Mouse (Mus musculus) urinary bladder, postnatal 4 days (tissue): ENCODE results near the gene Myh14.

Source experiments
- DNase-seq, 2 experiments: peaks; one replicate each; pipeline ENCODE4 v3.0.0; 2021 to 2022; ENCODE audit warnings: low spot score in 2 of 2

Myh14 gene

GRCm38 (mm10) chr7:44582709-44583108, 87.9 kb downstream of the Myh14 start:
- DNase-seq = no peak

DNA sequence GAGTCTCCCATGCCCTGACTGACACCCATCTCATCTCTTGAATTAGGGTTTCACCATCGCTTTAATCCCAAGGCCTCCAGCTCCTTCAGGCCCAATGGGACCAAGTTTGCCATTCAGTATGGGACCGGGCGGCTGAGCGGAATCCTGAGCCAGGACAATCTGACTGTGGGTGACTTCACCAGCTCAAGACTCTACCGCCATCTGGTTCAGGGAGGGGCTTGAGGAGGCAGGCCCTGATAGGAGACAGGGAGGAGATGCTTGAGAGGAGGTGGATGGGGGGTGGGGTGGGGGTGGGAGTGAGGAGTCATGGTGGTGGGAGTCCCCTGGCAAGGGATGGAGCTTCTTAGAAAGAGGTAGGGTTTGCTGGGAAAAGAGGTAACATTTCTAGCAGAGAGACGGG, 89.0 kb downstream of the Myh14 start:
- DNase-seq = no peak

DNA sequence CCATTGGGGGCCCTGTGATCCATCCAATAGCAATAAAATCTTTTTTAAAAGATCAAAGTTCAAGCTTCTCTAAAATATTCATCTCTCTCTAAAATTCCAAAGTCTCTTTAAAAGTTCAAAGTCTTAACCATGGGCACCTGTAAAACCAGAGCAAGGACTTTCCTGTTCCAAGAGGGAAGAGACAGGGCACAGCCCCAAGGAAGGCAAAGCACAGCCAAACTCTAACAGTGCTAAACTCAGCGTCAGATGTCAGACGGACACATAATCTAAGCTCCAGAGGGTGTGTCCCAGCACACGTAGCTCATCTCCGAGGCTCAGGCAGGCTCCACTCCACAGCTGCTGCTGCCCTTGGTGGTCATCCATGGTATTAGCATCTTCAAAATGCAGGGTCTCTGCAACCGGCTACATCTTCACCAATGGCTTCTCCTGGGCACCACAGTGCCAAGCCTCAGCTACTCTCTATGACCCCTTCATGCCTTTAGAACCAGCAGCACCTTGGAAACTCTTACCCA, 94.3 kb downstream of the Myh14 start:
- peak in 1 of 2 experiments; percentile 43 for DNase-seq

GRCm38 (mm10) chr7:44572956-44573484, 97.6 kb downstream of the Myh14 start:
- no peak for DNase-seq

- DNase-seq = peak in 1 of 2 experiments; percentile 39
Measured at GRCm38 (mm10) chr7:44572213-44572701, 98.4 kb downstream of the Myh14 start, which contains the start of gene Napsa. Gene Napsa, plus strand, starts transcription at chr7:44572380.

DNA sequence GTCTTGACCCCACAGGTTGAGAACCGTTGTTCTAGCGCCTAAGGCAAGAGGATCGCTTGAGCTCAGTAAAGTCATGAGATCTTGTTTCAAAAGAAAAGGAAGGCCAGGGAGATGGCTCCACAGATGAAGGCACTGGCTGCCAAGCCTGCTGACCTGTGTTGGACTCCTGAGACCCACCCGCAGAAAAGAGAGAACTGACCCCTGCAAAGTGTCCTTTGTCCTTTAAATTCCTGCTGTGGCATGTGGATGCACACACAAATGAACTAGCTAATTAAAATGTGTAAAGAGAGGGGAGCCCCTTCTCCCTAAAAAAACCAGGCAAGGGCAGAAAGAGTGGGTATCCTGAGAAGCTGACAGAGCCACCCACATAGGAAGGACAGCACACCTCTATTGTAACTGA, 98.8 kb downstream of the Myh14 start:
- no peak for DNase-seq

DNA sequence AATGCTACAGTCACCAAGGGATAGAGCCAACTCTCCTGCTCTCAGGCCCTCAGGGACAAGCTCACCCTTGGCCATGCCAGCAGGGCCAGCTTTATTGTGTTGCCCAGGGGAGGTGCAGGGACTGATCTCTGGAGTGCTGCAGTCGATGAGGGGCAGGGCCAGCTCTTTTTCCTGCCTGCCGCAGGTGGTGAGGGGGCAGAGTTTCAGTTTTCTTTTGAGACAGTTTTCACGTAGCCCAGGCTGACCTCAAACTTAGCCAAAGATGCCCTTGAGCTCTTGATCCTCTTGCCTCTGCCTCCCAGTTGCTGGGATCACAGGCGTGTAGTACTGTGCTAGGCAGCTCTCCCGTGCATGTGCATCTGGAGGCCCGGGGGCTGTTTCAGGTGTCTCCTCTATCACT, 99.7 kb downstream of the Myh14 start:
- DNase-seq = peak in 1 of 2 experiments; percentile 49

DNA sequence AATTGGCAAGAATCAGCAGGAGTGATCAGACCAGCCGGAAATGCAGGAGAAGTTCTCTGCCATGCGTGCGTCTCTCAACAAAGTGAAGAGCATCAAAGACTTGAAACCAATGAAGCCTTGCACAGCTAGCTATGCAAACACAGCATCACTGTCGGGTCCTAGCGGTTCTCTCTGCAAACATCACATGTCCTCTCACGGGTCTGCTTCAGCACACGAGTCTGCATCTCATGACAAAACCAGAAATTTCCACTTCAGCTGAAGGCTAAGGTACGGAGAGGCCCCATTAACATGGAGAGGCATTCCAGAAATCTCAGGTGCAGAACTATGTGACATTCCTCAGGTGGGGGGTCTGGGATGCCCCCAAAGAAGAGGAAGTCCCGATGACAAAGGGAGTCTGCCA, 101.8 kb downstream of the Myh14 start:
- no peak for DNase-seq

DNA sequence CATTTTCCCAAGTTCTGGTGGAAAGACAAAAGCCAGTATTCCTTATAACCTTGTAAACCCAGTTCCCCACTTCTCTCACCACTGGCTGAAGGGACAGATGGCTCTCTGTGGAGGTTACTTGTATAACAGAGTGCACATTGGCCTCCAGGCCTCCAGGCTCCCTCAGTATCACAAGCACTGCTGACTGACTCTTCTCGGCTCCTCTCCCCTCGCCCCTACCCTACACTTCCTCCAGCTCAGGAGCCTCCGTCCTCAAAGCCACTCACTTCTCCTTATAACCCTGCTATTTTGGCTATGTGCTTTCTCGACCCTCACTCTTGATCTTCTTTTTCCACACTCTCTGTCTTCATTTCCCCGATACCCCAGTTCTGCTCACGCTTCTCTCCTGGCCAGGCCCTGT, 105.2 kb downstream of the Myh14 start:
- DNase-seq = no peak

DNA sequence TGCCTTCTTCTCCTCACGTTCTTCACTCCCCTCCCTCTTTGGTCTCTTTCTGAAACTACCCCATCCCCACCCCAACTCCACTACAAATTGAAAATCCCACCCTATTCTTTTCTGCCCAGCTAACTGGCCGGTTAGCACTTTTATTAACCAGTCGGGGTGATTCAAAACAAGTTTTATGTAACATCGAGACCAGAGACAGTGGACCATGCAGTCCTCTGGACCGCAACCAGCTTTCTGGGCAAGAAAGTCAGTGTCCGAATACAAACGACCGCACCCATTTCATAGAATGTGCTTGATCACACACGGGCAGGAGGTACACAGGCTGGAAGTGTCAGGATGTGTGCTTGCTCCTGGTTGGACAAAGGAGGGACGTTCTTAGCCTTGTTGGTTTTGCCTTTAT, 106.2 kb downstream of the Myh14 start:
- DNase-seq = no peak

DNA sequence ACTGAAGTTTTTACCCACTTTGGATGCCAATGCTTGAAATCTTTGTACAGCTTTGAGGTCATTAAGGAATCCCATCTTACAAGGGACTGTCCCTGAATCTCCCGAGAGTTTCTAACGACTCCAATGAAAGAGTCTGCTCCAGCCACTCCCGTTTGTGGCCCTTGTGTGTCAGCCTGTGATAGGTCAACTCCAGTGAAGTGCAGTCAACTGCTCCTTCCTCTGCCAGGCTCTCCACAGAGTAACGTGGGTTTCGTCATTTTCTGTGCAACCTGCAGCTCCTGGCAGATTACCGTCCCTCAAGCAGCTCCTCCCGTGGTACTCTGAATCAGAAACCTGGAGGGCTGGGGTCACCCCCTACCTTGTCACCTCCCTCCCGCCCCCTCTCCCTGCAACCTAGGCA, 107.4 kb downstream of the Myh14 start:
- DNase-seq = no peak

GRCm38 (mm10) chr7:44560435-44561400, 109.9 kb downstream of the Myh14 start:
- DNase-seq = peak; percentile 43 to 84

DNA sequence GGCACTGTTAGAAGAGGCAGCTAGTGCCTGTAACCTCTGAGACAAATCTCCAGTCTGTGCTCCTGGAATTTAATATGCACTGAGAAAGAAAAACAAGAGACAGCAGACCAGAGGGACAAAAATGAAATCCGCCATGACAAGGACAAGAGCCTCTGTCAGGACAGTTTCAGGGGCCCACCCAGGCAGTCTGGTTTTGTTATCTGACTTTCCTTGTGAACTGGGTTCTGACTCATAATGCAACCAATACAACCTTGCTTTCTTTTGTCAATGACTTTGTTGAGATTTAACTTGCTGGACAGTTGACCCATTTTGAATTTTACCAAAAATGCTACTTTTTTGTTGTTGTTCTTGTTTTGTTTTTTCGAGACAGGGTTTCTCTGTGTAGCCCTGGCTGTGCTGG, 113.0 kb downstream of the Myh14 start:
- no peak for DNase-seq
